Mouse (Mus musculus) forelimb bud, embryonic 11.5 days (tissue): Measurements from ENCODE around the gene Olfr598.
"Not testable (repeated sequence)": the region's sequence is repeated elsewhere in the genome, so short reads cannot be mapped to it uniquely, and the experiment has no call there.

Source experiments
- DNase-seq: peaks from one replicate; pipeline ENCODE4 v3.0.0-alpha.2; 2012; ENCODE audit warnings: low read depth, low spot score

The Olfr598 gene

DNA sequence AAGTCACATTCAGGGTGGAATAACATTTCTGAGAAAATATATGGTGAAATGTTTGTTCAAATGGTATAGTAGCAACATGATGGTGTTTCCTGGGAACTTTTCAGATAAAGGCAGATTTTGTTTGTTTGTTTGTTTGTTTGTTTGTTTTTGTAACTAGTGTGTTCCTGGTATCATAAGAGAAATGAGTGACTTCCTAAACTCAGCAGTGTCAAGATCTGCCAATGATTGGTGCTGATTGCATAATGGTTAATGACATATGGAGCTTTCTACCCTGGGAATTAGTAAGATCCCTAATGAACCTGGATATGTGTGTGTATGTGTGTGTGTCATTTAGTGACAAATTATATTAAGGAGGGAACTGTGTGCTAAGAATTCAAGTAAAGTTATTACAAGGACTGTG is at the start of gene Olfr598:
Gene Olfr598 (plus strand): TSS at position 301 of the 400 bp plus-strand sequence.
- DNase-seq, result no peak

DNA sequence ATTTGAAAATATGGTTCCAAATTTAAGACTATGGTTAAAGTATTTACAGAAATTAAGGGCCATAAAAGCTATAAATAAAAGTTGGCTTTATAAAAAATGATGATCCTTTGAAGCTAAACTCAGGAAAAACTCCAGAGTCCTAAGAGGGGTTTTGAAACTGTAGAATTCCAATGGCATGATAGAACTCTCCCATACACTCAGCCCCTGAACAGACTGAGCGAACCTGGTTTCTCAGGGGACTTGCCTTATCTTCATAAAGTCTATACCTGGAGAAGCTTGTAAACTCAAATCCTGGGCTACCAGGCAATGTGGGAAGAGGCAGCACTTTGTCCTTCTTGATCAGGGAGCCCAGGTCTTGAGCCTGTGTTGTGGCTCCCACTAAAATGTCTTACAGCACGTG is 18.0 kb upstream of the Olfr598 start, which contains the start of gene Olfr596:
Gene Olfr596 (plus strand): TSS at position 301 of the 400 bp plus-strand sequence.
- not testable (repeated sequence) for DNase-seq

DNA sequence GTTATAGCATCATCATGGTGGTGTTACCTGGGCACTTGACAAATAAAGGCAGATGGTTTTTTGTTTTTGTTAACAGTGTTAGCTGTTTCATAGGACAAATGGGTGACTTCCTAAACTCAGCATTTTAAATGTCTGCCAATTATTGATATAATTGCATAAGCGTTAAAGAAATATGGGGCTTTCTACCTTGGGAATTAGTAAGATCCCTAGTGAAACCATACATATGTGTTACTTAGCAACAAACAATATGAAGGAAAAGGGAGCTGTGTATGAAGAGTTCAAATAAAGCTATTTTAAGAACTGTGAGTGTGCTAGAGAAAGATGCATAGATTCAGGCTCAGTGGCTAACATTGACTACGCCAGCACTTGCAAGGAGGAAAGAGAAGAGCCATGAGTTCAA is 7.4 kb upstream of the Olfr598 start, which contains the start of gene Olfr597:
Gene Olfr597 (plus strand): TSS at position 301 of the 400 bp plus-strand sequence.
- not testable (repeated sequence) for DNase-seq

DNA sequence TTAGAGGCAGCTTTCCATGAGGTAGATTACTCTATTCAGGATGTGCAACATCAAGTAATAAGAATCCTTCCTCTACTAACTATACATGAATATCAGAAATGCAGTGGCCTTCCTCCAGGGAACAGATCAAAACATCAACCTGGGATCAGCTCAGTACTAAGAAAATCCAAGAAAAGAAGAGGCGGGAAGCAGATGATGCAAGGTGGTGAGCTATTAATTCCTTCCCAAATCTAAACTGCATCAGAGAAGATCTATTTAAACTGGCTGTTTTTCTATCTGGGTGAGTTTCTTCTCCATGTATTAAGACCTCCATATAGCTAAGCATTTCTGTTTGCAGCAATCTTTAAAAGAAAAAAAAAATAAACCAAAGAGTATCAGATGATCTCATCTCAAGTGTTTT is 12.2 kb downstream of the Olfr598 start, which contains the start of gene Olfr599:
Gene Olfr599 (plus strand): TSS at position 301 of the 400 bp plus-strand sequence.
- no peak for DNase-seq

DNA sequence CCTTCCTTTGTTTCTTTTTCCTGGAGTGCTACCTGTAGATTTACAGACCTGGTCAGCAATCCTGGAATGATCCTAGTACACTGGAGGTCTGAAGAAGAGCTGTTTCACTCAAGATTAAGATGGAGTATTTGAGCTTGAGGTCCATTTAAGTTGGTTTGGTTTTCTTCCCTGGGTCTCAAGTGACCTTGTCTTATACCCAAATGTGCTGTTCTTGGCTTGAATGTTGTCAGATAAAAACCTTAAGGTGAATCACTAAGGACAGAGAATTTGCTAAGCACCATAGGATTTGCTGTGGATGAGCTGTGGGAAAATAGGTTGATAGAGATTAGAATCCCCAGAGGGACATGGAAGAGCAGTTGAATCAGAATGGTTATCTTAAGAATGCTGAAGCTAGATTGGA is 26.2 kb downstream of the Olfr598 start, which contains the start of gene Olfr600:
Gene Olfr600 (minus strand): TSS at position 101 of the 400 bp plus-strand sequence.
- no peak for DNase-seq

DNA sequence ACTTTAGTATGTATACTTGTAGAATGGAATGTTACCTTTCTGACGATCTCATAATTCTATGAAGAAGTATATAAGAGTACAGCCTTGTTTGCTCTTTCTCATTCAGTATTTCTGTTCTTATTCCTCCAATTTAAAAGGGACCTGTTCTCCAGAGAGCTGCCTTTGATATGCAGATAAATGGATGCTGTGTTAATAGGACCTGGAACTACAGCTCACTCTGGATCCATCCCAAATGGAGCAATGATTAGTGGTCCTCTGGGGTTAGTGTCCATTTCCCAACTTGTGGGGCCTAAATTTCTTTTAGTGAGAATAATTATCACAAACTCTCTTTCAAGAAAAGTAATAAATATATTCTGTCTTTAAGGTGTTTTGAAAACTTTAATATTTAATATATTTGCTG is 39.2 kb downstream of the Olfr598 start, which contains the start of gene Olfr601:
Gene Olfr601 (minus strand): TSS at position 101 of the 400 bp plus-strand sequence.
- DNase-seq, result no peak
